Comparison of ENCODE assay signal across 10 mouse cellular contexts in the genomic region with DNA sequence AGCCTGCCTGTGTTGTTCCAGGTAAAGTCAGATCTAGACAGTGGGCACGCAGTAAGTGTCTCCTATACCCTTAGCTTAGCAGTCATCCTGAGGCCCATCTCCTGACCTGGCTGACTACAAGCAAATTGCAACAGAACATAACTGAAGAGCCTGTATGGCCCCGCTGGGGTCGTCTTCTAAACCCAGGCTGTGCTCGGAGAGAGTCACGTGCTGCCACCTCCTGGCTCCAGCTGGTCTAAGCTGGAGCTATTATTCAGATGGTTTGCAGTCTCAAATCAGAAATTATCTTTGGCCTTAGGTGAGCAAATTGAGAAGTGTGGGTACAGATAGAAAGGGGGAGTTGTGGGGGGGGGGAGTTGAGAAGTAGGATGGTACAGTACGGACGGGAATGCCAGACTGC.
A peak's percentile ranks its signal among the peaks of the same experiment; 100 is the strongest.
DNase-seq lines count a peak whose midpoint lies in the region; ATAC-seq lines count a peak whose summit lies in the region.
"Had no signal": no experiment of that assay in that cellular context is flagged by ENCODE, and none has a peak within 500 bp of the region (broad histone marks: within the 10 kb centered on the region; RNA-seq: fewer than 3 reads in every experiment).

No protein-coding gene starts in this region.

- H3K9ac ChIP-seq in embryonic facial prominence, embryonic 11.5 days (replicated peaks; ENCODE audit: low read length), result no peak overlapping the region
- H3K9ac ChIP-seq in midbrain, embryonic 15.5 days, result no peak overlapping the region

- no peak; the same call in 1 of the 2 replicates for ATAC-seq in embryonic facial prominence, embryonic 11.5 days (replicated peaks; ENCODE audit: insufficient number of reproducible peaks, low FRiP score, low TSS enrichment, low read depth)
- ATAC-seq in midbrain, embryonic 15.5 days (replicated peaks), result peak; percentile 50; the same call in 1 of the 2 replicates
- ATAC-seq in granulocyte monocyte progenitor cell, adult 5-6 weeks (replicated peaks; ENCODE audit: poor library complexity, severe bottlenecking), result no peak

- H3K27ac ChIP-seq in embryonic facial prominence, embryonic 11.5 days (replicated peaks; ENCODE audit: low read depth, low read length), result no peak overlapping the region
- no peak overlapping the region for H3K27ac ChIP-seq in midbrain, embryonic 15.5 days

- H3K4me1 ChIP-seq in embryonic facial prominence, embryonic 11.5 days (ENCODE audit: control insufficient read depth, insufficient read depth, low read length), result no peaks in the 10 kb centered on the region
- no peaks in the 10 kb centered on the region for H3K4me1 ChIP-seq in midbrain, embryonic 15.5 days

- no peak overlapping the region for H3K4me2 ChIP-seq in embryonic facial prominence, embryonic 11.5 days (ENCODE audit: low read depth, low read length)
- no peak overlapping the region for H3K4me2 ChIP-seq in midbrain, embryonic 15.5 days

- H3K9me3 ChIP-seq in embryonic facial prominence, embryonic 11.5 days (replicated peaks; ENCODE audit: control insufficient read depth, low read length), result no peaks in the 10 kb centered on the region
- H3K9me3 ChIP-seq in midbrain, embryonic 15.5 days, result no peaks in the 10 kb centered on the region

- peak; percentile 17 to 25 for DNase-seq in layer of hippocampus, postnatal 10 days (ENCODE audit: low spot score in 2 of 2)
- DNase-seq in layer of hippocampus, adult 11-12 months (ENCODE audit: low spot score), result no peak
- peak; percentile 35 for DNase-seq in MN1 (ENCODE audit: low spot score)
- peak; percentile 43 for DNase-seq in embryonic facial prominence, embryonic 11.5 days (ENCODE audit: low spot score)
- no peak for DNase-seq in left cerebral cortex, adult 18-20 months (ENCODE audit: low spot score in 2 of 2)
- no peak for DNase-seq in thymus, postnatal 0 days (ENCODE audit: low spot score)
- DNase-seq: cerebellum, adult 8-10 months; heart, adult 11 months had no signal

- no peaks in the 10 kb centered on the region for H3K36me3 ChIP-seq in embryonic facial prominence, embryonic 11.5 days (replicated peaks; ENCODE audit: control insufficient read depth, insufficient read depth, low read depth, low read length)
- H3K36me3 ChIP-seq in midbrain, embryonic 15.5 days (replicated peaks), result no peaks in the 10 kb centered on the region

- H3K4me3 ChIP-seq in embryonic facial prominence, embryonic 11.5 days (ENCODE audit: low read depth, low read length), result no peak overlapping the region
- H3K4me3 ChIP-seq in midbrain, embryonic 15.5 days, result no peak overlapping the region

- no peaks in the 10 kb centered on the region for H3K27me3 ChIP-seq in embryonic facial prominence, embryonic 11.5 days (ENCODE audit: control insufficient read depth, insufficient read depth, low read length)
- no peaks in the 10 kb centered on the region for H3K27me3 ChIP-seq in midbrain, embryonic 15.5 days (replicated peaks)

- WGBS in embryonic facial prominence, embryonic 11.5 days, result 56% methylated on average over 7 of the region's 7 CpGs
- WGBS in midbrain, embryonic 15.5 days, result 50% methylated on average over 7 of the region's 7 CpGs

Comparison
In these comparisons a context has a peak if more than half of its experiments do, and no peak if none do; other contexts are left out.
1. DNase-seq: peak in layer of hippocampus, postnatal 10 days (2 of 2), MN1 (single experiment) and embryonic facial prominence, embryonic 11.5 days (single experiment); none in layer of hippocampus, adult 11-12 months (single experiment), left cerebral cortex, adult 18-20 months (0 of 2) and thymus, postnatal 0 days (single experiment).